Mouse (Mus musculus) adrenal gland (tissue): ENCODE results near the gene Gm49383.

Source experiments
- intact Hi-C: fragments of 180-260 bp; cut with DNase I; formaldehyde crosslinking; loops from one replicate; pipeline ENCODE4 v1.15.1; 2025

The Gm49383 gene

GRCm38 (mm10) chr12:69204052-69204833 is 7.3 kb upstream of the Gm49383 start, which contains the start of gene Gm49384:
Gene Gm49384 (minus strand): TSS chr12:69204267.
- intact Hi-C loops: loop anchor here (10.0 kb wide), 1 partner anchor 371 kb away; no protein-coding TSS in a partner anchor

GRCm38 (mm10) chr12:69198985-69199384 is 2.1 kb upstream of the Gm49383 start:
- intact Hi-C loops: loop anchor here (5.0 kb wide), 1 partner anchor 108 kb away; no protein-coding TSS in a partner anchor

DNA sequence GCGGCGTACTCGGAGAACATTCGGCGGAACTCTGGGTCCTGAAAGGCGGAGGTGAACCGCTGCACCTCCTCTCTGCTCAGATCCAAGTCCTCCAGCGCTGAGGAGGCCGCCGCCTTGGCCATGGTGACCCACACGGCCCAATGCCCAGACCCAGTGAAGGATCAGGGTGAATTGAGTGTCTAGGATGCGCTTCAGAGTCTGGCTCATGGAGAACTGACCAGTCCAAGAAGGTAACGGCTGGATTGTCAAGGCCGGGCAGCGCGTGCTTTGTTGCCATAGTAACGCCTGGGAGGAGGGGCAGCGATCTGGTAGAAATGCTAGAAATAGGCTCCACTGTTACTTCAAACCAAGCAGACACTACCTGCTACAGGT is 1.2 kb upstream of the Gm49383 start, which contains the start of gene Dnaaf2:
Gene Dnaaf2, minus strand, starts transcription at position 266 of the 372 bp plus-strand sequence.
- intact Hi-C loops: loop anchor here (5.0 kb wide), 1 partner anchor 109 kb away; no protein-coding TSS in a partner anchor

GRCm38 (mm10) chr12:69197378-69198163 is 667 bp upstream of the Gm49383 start:
- intact Hi-C loops: loop anchor here (5.0 kb wide), 1 partner anchor 110 kb away; no protein-coding TSS in a partner anchor

GRCm38 (mm10) chr12:69192637-69193036 is 4.3 kb downstream of the Gm49383 start:
- intact Hi-C loops: no loop called here

DNA sequence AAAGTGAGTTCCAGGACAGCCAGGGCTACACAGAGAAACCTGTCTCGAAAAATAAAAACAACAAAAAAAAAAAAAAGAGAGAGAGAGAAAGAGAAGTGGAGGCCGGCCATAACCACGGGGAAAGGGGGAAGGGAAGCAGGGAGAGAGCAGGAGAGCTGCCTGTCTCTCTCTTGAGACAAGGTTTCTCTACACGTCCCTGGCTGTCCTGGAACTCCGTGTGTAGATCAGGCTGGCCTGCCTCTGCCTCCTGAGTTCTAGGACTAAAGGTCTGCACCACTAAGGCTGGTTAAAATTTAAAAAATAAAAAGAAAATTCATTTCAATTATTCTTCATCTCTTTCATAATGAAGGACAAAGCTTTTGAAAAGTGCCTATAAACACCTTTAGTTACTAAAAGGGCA is 5.5 kb downstream of the Gm49383 start:
- intact Hi-C loops: no loop called here

DNA sequence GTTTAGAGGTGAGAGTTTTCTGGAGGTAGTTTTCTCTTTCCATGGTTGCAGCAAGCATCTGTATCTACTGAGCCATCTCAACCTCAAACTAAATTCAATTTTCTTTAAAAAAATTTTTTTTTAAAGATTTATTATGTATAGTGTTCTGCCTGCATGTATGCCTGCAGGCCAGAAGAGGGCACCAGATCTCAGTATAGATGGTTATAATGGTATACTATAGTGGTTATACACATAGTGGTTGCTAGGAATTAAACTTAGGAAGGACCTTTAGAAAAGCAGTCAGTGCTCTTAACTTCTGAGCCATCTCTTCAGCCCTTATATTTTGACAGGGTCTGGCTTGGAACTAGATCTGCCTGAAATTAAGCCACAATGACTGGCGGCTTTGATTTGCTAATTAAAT is 6.4 kb downstream of the Gm49383 start:
- intact Hi-C loops: no loop called here

GRCm38 (mm10) chr12:69190074-69190473 is 6.8 kb downstream of the Gm49383 start:
- intact Hi-C loops: no loop called here

DNA sequence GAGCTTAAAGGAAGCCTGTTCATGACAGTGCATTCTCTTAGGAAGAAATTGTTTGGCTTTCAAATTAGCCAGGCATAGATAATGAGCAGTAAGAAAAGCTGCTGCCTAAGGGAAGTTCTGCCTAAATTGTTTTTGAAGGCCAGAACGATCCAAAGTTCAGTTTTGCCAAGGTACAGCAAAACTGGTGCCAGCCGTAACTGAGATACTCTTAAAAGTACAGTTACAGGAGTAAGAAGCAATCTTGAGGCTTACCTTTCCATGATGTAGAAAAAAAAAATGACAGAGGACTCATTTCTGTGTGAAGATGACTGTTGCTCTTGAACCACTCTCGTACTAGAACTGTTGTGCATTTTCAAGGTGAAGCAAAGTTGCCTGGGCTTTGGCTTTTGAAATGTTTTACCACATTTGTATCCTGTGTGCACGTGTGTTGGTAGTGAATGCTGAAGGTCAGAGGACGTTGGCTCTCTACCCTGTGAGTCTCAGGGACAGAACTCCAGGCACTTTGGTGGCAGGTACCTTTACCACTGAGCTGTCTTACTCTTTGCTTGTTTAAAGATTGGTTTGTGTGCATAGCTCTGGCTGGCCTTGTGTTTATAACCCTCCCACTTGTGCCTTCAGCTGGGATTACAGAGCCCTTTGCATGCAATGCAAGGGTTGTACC is 10.0 kb downstream of the Gm49383 start:
- intact Hi-C loops: loop anchor here (5.0 kb wide), 1 partner anchor 110 kb away; the partner anchor contains the start of gene Klhdc2

DNA sequence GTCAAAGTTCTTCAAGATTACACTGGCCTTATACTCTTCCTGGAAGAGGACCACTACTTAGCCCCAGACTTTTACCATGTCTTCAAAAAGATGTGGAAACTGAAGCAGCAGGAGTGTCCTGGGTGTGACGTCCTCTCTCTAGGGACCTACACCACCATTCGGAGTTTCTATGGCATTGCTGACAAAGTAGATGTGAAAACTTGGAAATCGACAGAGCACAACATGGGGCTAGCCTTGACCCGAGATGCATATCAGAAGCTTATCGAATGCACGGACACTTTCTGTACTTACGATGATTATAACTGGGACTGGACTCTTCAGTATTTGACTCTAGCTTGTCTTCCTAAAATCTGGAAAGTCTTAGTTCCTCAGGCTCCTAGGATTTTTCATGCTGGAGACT is 11.5 kb downstream of the Gm49383 start:
- intact Hi-C loops: loop anchor here (5.0 kb wide), 1 partner anchor 112 kb away; the partner anchor contains the start of gene Klhdc2

GRCm38 (mm10) chr12:69184342-69185295 is 12.3 kb downstream of the Gm49383 start:
- intact Hi-C loops: loop anchor here (5.0 kb wide), 1 partner anchor 113 kb away; the partner anchor contains the start of gene Klhdc2

- intact Hi-C loops: no loop called here
Observed at GRCm38 (mm10) chr12:69183583-69184308, 13.2 kb downstream of the Gm49383 start, which contains the start of the genes Rpl36al and Mgat2. Gene Rpl36al (minus strand): TSS chr12:69184083. Gene Mgat2 (plus strand): TSS chr12:69184157.

GRCm38 (mm10) chr12:69181800-69182199 is 15.1 kb downstream of the Gm49383 start:
- intact Hi-C loops: no loop called here

DNA sequence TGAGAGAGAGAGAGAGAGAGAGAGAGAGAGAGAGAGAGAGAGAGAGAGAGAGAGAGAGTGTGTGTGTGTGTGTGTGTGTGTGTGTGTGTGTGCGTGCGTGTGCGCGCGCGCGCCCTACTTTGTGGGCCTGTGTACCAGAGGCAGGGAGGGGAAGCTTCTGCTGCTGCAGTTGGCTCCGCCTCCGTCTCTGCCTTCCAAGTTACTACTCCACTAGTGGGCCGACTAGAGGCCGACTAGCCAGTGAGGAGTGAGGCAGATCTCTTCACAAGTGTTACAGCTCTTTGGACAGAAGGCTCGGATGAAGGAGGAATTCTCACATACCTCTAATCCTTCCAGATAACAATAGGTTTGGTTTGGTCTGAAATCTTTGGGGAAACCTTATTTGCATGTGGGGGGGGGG is 17.5 kb downstream of the Gm49383 start:
- intact Hi-C loops: no loop called here

DNA sequence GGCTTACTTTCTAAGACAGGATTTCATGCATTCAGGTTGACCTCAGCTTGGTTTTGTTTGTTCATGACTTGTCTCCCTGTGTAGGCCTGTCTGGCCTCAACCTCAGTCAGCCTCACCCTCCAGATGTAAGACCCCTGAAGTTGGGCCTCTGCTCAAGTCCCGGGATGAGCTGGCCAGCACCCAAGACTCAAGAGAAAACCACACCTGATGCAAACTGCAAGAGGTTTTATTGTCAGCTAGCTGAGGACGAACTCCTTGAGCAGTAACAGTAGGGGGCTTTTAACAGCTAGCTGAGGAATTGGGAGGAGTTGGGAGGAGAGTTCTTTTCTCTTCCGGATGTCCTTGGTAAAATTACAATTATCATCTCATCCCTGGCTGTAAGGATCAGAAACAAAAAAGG is 19.4 kb downstream of the Gm49383 start:
- intact Hi-C loops: no loop called here

GRCm38 (mm10) chr12:69175975-69176374 is 20.9 kb downstream of the Gm49383 start:
- intact Hi-C loops: no loop called here

GRCm38 (mm10) chr12:69171307-69171706 is 25.6 kb downstream of the Gm49383 start:
- intact Hi-C loops: no loop called here

- intact Hi-C loops: no loop called here
Observed at GRCm38 (mm10) chr12:69168461-69169106, 28.3 kb downstream of the Gm49383 start, which contains the start of gene Lrr1. Gene Lrr1 (plus strand): TSS chr12:69168814.
